Mouse (Mus musculus): ENCODE measurements around the gene Kcnq5. TPM values are rescaled to one million over a fixed set of nuclear protein-coding genes. Genes with fewer than 3 reads are reported as not detected.
"Not testable (repeated sequence)": the region's sequence is repeated elsewhere in the genome, so short reads cannot be mapped to it uniquely, and the experiment has no call there.

Kcnq5 gene
- total RNA-seq, 2 experiments from 2014 or later: 0.37 to 1.5 TPM

- peak; percentile 69 for ATAC-seq (ENCODE audit: poor library complexity, severe bottlenecking)
These were observed 105.3 kb downstream of the Kcnq5 start for GRCm38 (mm10) chr1:21856399-21856798.

- no peak for ATAC-seq (ENCODE audit: poor library complexity, severe bottlenecking)
These were observed 123.2 kb downstream of the Kcnq5 start for GRCm38 (mm10) chr1:21838534-21838933.

DNA sequence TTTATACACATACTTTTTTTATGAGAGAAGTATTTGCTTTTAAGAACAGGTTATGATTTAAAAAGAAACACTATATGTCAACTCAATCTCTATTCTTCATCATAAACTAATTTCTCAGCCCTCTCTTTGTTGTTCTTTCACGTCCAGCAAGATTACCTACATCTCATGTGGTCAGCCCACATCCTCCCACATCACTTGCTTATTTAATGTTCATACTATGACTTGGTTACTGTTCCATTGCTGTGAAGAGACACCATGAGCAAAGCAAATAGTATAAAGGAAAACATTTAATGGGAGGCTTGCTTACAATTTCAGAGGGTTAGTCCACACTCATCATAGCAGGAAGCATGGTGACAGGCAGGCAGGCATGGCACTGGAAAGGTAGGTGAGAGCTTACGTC is 124.4 kb downstream of the Kcnq5 start:
- ATAC-seq (ENCODE audit: poor library complexity, severe bottlenecking): no peak

DNA sequence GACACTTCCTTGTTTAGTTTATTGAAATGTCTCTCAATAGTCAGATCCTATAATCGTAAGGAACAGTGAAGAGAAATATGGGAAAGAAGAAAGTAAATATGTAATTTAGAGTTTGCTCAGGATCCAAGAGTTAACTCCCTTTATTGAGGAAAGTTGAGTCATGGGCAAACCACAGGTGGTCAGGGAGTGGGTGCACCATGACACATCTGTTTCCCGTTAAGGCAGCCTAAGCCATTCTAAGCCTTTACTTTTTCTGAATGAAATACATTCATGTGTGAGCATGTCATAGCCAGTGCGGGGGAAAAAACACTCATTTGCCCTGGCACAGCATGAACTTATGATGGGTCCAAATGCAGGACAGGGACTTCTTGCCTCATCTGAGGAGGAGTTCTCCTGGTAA is 125.4 kb downstream of the Kcnq5 start:
- ATAC-seq (ENCODE audit: poor library complexity, severe bottlenecking): no peak

- ATAC-seq (ENCODE audit: poor library complexity, severe bottlenecking): peak; percentile 80
These were observed 131.8 kb downstream of the Kcnq5 start for GRCm38 (mm10) chr1:21829909-21830455.

DNA sequence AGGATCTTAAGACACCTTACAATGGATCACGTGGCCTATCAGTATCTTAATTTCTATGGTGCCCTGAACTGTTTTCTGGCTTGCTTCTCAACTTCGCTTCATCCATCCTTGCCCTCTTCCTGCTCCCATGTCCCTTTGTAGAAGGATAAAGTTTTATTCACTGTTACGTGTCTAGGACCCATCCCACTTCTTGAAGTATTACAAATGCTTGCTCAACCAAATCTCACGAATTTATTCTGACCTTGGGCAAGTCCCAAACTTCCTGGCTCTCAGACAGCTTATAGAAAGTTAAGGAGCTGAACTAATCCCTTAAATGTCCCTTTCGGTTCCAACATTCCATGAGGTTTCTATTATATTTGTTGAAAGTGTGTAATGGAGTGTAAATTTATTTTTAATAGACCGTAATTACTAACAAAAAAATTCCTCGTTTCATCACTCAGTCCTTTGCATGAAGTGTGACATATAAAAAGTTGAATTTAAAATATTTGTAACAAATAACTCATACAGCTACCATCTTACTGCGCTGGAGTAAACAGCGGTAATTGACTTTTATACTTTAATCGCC is 141.6 kb downstream of the Kcnq5 start:
- no peak for ATAC-seq (ENCODE audit: poor library complexity, severe bottlenecking)

DNA sequence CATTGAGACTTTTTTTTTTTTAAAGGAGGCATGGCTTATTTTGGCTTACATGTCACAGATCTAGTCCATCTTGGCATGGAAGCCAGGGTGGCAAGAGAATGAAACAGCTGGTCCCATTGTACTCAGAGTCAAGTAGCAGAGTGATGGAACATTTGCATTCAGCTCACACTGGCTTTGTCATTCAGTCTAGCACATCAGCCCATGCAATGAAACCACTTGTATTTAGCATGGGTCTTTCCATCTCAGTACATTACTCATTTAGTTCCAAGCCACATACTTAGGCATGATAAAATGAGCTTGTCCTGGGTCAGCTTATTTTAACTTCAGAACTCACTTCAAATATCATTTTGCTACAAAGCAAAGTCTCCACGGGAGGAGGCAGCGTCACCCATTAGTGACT is 156.7 kb downstream of the Kcnq5 start:
- no peak for ATAC-seq (ENCODE audit: poor library complexity, severe bottlenecking)

DNA sequence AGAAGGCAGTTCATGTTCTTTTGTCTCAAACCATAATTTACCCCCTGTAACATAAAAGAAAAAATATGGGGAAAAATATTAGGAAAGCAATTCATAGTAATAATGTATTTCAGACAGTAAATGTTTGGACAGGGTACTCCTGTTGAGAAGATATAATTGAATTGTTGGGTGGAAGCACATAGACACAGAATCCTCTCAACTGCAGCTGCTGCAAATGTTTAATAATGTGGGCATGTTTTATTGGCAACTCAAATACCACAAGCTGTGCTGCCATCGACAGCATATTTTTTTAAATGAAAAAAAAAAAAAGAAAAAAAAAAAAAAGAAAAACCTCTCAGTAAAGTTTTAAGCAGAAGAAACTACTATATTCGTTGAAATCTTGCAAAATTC is 157.3 kb downstream of the Kcnq5 start:
- ATAC-seq (ENCODE audit: poor library complexity, severe bottlenecking): no peak

DNA sequence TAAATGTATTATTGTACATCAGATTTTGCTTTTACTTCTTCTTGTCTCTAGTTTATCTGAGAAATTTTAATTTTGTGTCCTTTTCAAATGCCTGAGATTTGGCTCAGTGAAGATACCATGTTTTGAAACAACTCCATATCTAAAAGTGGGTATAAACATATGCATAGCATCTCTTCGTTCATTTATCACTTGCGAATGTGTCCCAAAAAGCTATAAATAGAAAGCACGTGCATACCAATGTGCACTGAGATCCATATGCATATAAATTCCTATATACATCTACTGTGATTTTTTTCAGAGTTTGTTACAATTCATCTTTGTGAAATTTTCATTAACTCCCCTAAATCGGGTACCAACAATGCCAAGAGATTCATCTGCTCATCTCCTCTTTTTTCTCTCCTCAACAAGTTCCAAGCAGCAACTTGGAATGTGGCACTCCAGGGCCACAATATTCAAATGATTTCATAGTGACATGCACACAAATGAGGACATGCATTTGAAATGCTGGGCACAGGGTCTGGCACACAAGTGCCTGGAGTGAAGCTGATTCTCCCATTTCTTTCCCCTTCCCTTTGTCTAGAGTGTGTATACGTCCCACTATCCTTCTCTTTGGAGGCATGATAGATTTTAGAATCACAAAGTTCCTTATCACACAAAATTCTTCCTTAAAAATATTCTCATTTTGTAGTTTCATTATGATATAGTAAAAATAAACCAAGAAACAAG is 157.8 kb downstream of the Kcnq5 start:
- ATAC-seq (ENCODE audit: poor library complexity, severe bottlenecking): no peak

DNA sequence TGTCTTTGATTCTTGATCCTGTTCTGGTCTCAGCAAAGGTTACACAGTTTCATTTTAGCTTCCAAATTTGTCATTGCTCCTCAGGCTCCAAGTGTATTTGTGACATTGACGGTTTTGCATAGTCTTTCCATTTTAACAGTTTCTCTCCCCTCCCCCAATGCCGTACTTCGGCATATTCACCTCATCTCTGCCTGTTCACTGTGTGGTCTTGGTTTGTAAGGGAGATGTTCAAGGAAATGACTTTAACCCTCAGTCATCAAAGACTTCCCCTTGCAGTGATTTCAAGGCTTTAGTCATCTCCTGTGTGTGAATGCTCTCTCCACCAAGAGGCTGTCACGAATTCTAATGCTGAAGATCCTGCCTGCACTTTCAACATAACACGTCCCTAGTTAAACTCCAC is 181.0 kb downstream of the Kcnq5 start:
- no peak for ATAC-seq (ENCODE audit: poor library complexity, severe bottlenecking)

GRCm38 (mm10) chr1:21777560-21777959 is 184.2 kb downstream of the Kcnq5 start:
- no peak for ATAC-seq (ENCODE audit: poor library complexity, severe bottlenecking)

- no peak for ATAC-seq (ENCODE audit: poor library complexity, severe bottlenecking)
These were observed 187.8 kb downstream of the Kcnq5 start for GRCm38 (mm10) chr1:21773931-21774330.

DNA sequence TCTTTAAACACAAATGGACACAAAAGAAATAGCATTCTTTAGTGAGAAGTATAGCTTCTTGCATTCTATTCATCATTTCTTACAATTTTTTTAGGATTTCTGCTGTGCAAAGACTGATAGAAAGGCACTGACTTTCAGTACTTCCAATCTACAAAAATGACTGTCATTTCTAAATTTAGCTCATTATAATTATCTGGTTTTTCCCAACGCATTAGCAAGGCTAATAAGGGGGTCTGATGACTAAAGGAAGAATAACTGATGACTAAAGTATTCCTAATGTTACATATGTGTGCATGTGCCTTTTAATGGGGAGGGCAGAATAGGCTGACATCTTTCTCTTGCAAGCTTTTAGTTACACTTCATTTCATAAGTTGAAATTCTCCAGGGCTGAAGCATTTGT is 191.2 kb downstream of the Kcnq5 start:
- ATAC-seq (ENCODE audit: poor library complexity, severe bottlenecking): no peak

GRCm38 (mm10) chr1:21749297-21749696 is 212.4 kb downstream of the Kcnq5 start:
- no peak for ATAC-seq (ENCODE audit: poor library complexity, severe bottlenecking)

DNA sequence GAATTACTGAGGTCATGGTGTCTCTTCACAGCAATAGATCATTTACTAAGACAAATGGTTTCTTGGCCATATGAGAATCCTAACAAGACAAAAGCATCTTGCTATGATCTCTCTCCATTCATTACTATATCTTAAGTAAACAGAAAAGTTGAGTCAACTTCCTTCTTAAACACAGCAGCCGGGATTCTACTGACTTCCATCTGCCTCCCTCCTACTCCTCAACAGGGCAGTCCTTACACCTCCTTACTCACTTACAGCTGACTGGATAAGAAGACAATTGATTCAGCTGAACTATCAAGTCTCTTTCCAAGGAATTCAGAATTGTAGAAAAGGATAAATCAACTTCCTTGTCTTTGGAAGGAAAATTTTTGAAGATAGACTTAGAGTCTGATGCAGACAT is 232.6 kb downstream of the Kcnq5 start:
- ATAC-seq (ENCODE audit: poor library complexity, severe bottlenecking): no peak

DNA sequence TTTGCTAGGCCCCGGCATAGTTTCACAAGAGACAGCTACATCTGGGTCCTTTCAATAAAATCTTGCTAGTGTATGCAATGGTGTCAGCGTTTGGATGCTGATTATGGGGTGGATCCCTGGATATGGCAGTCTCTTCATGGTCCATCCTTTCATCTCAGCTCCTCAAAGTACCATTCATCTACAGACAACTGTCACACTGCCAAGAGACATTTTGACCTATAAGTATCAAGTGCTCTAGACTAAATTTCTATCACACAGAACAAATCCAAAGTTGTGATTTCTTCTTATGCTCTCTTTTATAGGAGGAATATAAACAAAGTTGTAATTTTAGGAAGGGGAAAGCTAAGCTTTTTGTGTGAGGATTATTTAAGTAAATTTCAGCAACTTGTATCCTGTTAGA is 238.5 kb downstream of the Kcnq5 start:
- ATAC-seq (ENCODE audit: poor library complexity, severe bottlenecking): not testable (repeated sequence)

GRCm38 (mm10) chr1:21721246-21721645 is 240.5 kb downstream of the Kcnq5 start:
- no peak for ATAC-seq (ENCODE audit: poor library complexity, severe bottlenecking)

- no peak for ATAC-seq (ENCODE audit: poor library complexity, severe bottlenecking)
These were observed 246.9 kb downstream of the Kcnq5 start for GRCm38 (mm10) chr1:21714816-21715215.

- ATAC-seq (ENCODE audit: poor library complexity, severe bottlenecking): no peak
These were observed 249.0 kb downstream of the Kcnq5 start for GRCm38 (mm10) chr1:21712711-21713110.

DNA sequence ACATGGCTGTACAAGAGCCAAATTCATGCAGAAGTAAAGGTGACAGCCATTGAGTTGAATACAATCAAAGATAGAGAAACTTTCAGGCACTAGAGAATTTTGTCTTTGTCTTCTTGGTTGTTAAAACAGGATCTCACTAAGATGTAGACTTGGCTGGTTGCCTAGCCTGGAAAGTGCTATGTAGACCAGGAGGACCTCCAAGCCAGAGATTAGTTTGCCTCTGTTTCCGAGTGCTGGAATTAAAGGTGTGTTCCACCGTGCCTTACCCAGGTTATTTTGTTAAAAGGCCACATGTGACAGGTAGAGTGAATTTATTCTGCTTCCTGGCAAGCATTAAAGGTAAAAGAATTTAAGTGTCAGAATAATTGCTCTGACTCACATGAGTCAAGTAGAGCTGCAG is 271.3 kb downstream of the Kcnq5 start:
- no peak for ATAC-seq (ENCODE audit: poor library complexity, severe bottlenecking)

GRCm38 (mm10) chr1:21688918-21689317 is 272.8 kb downstream of the Kcnq5 start:
- ATAC-seq (ENCODE audit: poor library complexity, severe bottlenecking): no peak

- ATAC-seq (ENCODE audit: poor library complexity, severe bottlenecking): no peak
These were observed 277.3 kb downstream of the Kcnq5 start for GRCm38 (mm10) chr1:21684444-21684843.

GRCm38 (mm10) chr1:21676805-21677204 is 284.9 kb downstream of the Kcnq5 start:
- ATAC-seq (ENCODE audit: poor library complexity, severe bottlenecking): no peak
